Mouse (Mus musculus): ENCODE measurements around the gene Mex3a. TPM values are rescaled to one million over a fixed set of nuclear protein-coding genes. Genes with fewer than 3 reads are reported as not detected.
A peak's percentile ranks its signal among the peaks of the same experiment; 100 is the strongest.

Mex3a gene
- polyA plus RNA-seq, 1 experiment from 2014 or later, result 42.6 TPM

DNA sequence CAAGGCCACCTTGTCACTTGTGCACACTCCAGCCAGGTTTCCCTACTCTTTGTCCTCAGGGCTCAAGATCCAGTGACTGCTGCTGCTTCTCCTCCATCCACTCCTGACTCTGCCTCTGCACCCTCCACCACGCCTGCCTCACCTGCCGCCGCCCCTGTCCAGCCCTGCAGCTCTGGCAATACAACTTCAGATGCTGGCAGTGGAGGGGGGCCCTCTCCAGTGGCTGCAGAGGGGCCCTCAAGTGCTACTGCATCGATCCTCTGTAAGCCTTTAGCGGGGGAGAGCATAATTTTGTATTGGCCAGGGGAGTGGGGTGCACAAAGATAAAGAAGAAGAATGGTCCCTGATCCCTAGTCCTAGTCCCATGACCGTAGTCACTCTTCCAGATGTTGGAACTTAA lies 23.5 kb downstream of the Mex3a start:
- H3K27me3 ChIP-seq, result no peaks in the 10 kb centered on the region
- no peak for ATAC-seq
- CTCF ChIA-PET, result interaction anchor here (1.2 to 1.9 kb wide), 3 partner anchors 11 to 158 kb away, joined by 3 to 8 read pairs (median 6); no protein-coding TSS in a partner anchor
- in situ Hi-C loops (cut with MboI; ENCODE audit: low pct_unique_long_range_greater_than_20kb), result no loop called here
- no peak for DNase-seq (ENCODE audit: low read depth, low spot score)
- TF ChIP-seq CTCF (IDR thresholded peaks at IDR 0.05), result no peak
- POLR2A ChIA-PET, result interaction anchor here (4.9 kb wide), 1 partner anchor 8 kb away, joined by 35 read pairs; no protein-coding TSS in a partner anchor

DNA sequence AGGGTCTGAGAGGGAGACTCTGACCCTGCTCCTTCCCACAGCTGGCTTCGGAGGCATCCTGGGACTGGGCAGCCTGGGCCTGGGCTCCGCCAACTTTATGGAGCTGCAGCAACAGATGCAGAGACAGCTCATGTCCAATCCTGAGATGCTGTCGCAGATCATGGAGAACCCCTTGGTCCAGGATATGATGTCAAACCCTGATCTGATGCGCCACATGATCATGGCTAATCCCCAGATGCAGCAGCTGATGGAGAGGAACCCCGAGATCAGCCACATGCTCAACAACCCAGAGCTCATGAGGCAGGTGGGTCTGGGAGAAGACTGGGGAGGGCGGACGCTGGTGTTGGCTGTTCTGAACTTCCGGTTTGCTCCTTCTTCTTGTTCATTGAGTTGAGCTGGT lies 24.4 kb downstream of the Mex3a start:
- ATAC-seq, result no peak
- TF ChIP-seq CTCF (IDR thresholded peaks at IDR 0.05), result no peak
- H3K27me3 ChIP-seq, result no peaks in the 10 kb centered on the region
- ChIA-PET CTCF (interaction anchor here (1.7 kb wide), 1 partner anchor 12 kb away, joined by 6 read pairs; no protein-coding TSS in a partner anchor), POLR2A (interaction anchor here (1.0 to 1.3 kb wide), 2 partner anchors 30 to 36 kb away, joined by 3 to 4 read pairs; no protein-coding TSS in a partner anchor)
- in situ Hi-C loops (cut with MboI; ENCODE audit: low pct_unique_long_range_greater_than_20kb), result no loop called here
- DNase-seq (ENCODE audit: low read depth, low spot score), result no peak

DNA sequence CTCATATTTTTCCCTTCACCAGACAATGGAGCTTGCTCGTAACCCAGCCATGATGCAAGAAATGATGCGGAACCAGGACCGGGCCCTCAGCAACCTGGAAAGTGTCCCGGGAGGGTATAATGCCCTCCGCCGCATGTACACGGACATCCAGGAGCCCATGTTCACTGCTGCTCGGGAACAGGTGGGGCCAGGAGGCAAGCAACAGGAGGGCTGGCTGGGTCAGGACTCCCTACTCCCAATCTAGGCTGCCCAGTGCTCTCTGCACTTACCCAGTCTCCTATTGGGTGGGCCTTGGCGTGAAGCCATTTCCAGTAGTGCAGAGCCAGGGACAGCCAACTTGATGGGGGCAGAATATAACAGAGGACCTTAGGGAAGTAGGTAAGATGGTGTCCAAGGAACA lies 27.4 kb downstream of the Mex3a start:
- in situ Hi-C loops (cut with MboI; ENCODE audit: low pct_unique_long_range_greater_than_20kb), result no loop called here
- no peaks in the 10 kb centered on the region for H3K27me3 ChIP-seq
- no peak for DNase-seq (ENCODE audit: low read depth, low spot score)
- no peak for ATAC-seq
- ChIA-PET CTCF (no interaction called here), POLR2A (interaction anchor here (1.2 kb wide), 1 partner anchor 31 kb away, joined by 3 read pairs; no protein-coding TSS in a partner anchor)
- no peak for TF ChIP-seq CTCF (IDR thresholded peaks at IDR 0.05)

- DNase-seq (ENCODE audit: low read depth, low spot score) (peak; percentile 89), ATAC-seq (peak; percentile 85)
- ChIA-PET CTCF (interaction anchor here (1.1 to 4.8 kb wide), 8 partner anchors 9 to 79 kb away, joined by 3 to 29 read pairs (median 6); partner anchors contain the start of genes Lamtor2 and Ubqln4), POLR2A (interaction anchor here (1.1 to 3.2 kb wide), 6 partner anchors 9 to 60 kb away, joined by 3 to 35 read pairs (median 7); partner anchors contain the start of genes Lamtor2 and Ubqln4)
- TF ChIP-seq CTCF (IDR thresholded peaks at IDR 0.05), result no peak
- H3K27me3 ChIP-seq, result no peaks in the 10 kb centered on the region
- in situ Hi-C loops (cut with MboI; ENCODE audit: low pct_unique_long_range_greater_than_20kb), result no loop called here
Observed at GRCm38 (mm10) chr3:88561989-88562388, 29.8 kb downstream of the Mex3a start.

GRCm38 (mm10) chr3:88563442-88563841 lies 31.2 kb downstream of the Mex3a start:
- no peaks in the 10 kb centered on the region for H3K27me3 ChIP-seq
- peak; percentile 19 for ATAC-seq
- in situ Hi-C loops (cut with MboI; ENCODE audit: low pct_unique_long_range_greater_than_20kb), result no loop called here
- DNase-seq (ENCODE audit: low read depth, low spot score), result no peak
- POLR2A ChIA-PET, result interaction anchor here (0.7 to 3.2 kb wide), 10 partner anchors 10 to 69 kb away, joined by 3 to 35 read pairs (median 3); partner anchors contain the start of genes Lamtor2 and Ubqln4
- TF ChIP-seq CTCF (IDR thresholded peaks at IDR 0.05), result no peak
- CTCF ChIA-PET, result interaction anchor here (1.0 to 4.8 kb wide), 5 partner anchors 11 to 34 kb away, joined by 3 to 29 read pairs (median 5); partner anchors contain the start of genes Lamtor2 and Ubqln4

DNA sequence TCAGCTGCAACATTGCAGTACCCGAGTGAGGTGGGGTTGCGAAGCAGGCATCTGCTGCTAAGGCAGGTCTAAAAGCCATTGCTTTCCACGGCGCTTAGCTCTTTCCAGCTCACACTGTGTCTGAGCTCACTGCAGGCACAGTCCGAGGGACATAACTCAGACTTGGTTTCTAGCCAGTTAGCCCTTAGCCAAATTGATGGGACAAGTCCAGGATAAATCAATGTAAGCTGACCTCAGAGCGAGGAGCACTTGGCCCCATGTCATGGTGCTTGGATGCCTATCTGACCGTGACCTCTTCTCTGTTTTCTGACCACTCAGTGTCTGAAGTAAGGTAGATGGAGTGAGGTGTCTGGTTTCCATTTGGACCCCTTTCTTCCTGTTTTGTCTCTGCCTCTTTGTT lies 31.8 kb downstream of the Mex3a start:
- ChIA-PET CTCF (interaction anchor here (0.9 to 4.8 kb wide), 6 partner anchors 11 to 34 kb away, joined by 3 to 29 read pairs (median 4); partner anchors contain the start of genes Lamtor2 and Ubqln4), POLR2A (interaction anchor here (1.2 to 3.2 kb wide), 6 partner anchors 11 to 64 kb away, joined by 3 to 35 read pairs (median 4); partner anchors contain the start of genes Lamtor2 and Ubqln4)
- ATAC-seq (peak; percentile 46), DNase-seq (ENCODE audit: low read depth, low spot score) (peak; percentile 89)
- H3K27me3 ChIP-seq, result no peaks in the 10 kb centered on the region
- in situ Hi-C loops (cut with MboI; ENCODE audit: low pct_unique_long_range_greater_than_20kb), result no loop called here
- TF ChIP-seq CTCF (IDR thresholded peaks at IDR 0.05), result no peak

DNA sequence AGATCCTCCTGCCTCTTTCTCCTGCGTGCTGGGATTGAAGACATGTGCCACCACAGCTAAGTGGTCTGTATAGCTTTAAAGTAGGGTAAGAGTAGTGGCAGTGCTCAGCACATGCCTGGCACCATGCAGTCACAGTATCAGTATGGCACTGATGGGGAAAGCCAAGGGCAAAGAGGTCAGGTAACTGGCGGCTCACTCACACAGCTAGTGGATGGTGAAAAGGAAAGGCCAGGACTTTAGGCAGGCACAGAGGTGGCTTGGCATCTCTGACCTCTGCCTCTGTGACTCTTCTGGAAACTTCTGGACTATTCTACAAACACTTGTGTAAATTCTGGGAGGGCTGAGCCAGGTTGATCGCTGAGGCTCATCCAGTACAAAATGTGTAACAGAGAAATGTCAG lies 33.9 kb downstream of the Mex3a start:
- DNase-seq (ENCODE audit: low read depth, low spot score) (no peak), ATAC-seq (no peak)
- in situ Hi-C loops (cut with MboI; ENCODE audit: low pct_unique_long_range_greater_than_20kb), result no loop called here
- POLR2A ChIA-PET, result no interaction called here
- CTCF ChIA-PET, result interaction anchor here (1.1 to 1.6 kb wide), 2 partner anchors 18 to 31 kb away, joined by 3 read pairs; no protein-coding TSS in a partner anchor
- H3K27me3 ChIP-seq, result no peaks in the 10 kb centered on the region
- TF ChIP-seq CTCF (IDR thresholded peaks at IDR 0.05), result no peak

GRCm38 (mm10) chr3:88566536-88567061 lies 34.4 kb downstream of the Mex3a start:
- ATAC-seq (no peak), DNase-seq (ENCODE audit: low read depth, low spot score) (no peak)
- ChIA-PET POLR2A (no interaction called here), CTCF (interaction anchor here (1.6 kb wide), 1 partner anchor 18 kb away, joined by 3 read pairs; no protein-coding TSS in a partner anchor)
- in situ Hi-C loops (cut with MboI; ENCODE audit: low pct_unique_long_range_greater_than_20kb), result no loop called here
- no peak for TF ChIP-seq CTCF (IDR thresholded peaks at IDR 0.05)
- no peaks in the 10 kb centered on the region for H3K27me3 ChIP-seq

DNA sequence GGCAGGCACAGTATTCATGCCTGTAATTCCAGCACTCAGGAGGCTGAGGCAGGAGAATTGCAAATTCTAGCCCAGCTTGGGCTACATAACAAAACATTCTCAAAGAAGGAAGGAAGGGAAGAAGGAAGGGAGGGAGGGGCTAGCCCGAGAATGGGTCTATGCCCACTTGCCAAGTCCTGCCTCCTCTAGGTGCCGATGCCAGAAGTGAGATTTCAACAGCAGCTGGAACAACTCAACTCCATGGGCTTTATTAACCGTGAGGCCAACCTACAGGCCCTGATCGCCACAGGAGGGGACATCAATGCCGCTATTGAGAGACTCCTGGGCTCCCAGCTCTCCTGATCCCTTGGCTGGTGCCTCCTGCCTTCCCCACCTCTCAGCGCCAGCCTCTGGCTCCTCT lies 35.7 kb downstream of the Mex3a start:
- CTCF ChIA-PET, result interaction anchor here (2.1 to 3.7 kb wide), 2 partner anchors 12 to 13 kb away, joined by 6 to 12 read pairs; no protein-coding TSS in a partner anchor
- H3K27me3 ChIP-seq, result no peaks in the 10 kb centered on the region
- POLR2A ChIA-PET, result interaction anchor here (1.1 kb wide), 1 partner anchor 13 kb away, joined by 4 read pairs; no protein-coding TSS in a partner anchor
- DNase-seq (ENCODE audit: low read depth, low spot score) (no peak), ATAC-seq (no peak)
- no peak for TF ChIP-seq CTCF (IDR thresholded peaks at IDR 0.05)
- in situ Hi-C loops (cut with MboI; ENCODE audit: low pct_unique_long_range_greater_than_20kb), result no loop called here

DNA sequence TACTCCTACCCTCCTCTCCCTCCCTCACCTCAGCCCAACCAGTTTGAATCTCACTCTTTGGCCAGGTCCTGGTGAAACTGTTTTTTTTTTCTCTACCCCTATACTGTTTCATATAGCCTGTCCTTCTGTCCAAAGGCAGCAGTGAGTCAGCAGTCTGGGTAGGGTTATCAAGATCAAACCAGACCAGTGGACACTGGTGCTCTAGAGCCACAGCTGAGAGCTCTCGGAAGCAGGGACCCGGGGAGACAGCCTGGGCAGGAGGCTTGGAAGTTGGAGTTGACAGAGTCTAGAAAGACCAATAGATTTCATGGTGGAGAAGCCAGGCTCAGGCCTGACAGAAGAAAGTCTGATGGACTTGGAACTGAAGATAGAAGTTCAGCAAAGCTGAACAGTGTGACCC lies 36.4 kb downstream of the Mex3a start:
- DNase-seq (ENCODE audit: low read depth, low spot score) (no peak), ATAC-seq (no peak)
- CTCF ChIA-PET, result interaction anchor here (1.1 to 3.7 kb wide), 4 partner anchors 11 to 38 kb away, joined by 3 to 12 read pairs (median 4); no protein-coding TSS in a partner anchor
- TF ChIP-seq CTCF (IDR thresholded peaks at IDR 0.05), result no peak
- H3K27me3 ChIP-seq, result no peaks in the 10 kb centered on the region
- POLR2A ChIA-PET, result interaction anchor here (1.1 to 1.3 kb wide), 2 partner anchors 10 to 14 kb away, joined by 3 to 4 read pairs; no protein-coding TSS in a partner anchor
- in situ Hi-C loops (cut with MboI; ENCODE audit: low pct_unique_long_range_greater_than_20kb), result no loop called here
